Mouse (Mus musculus): ENCODE data around the gene Nudt22.
A peak's percentile ranks its signal among the peaks of the same experiment; 100 is the strongest.

Nudt22 gene

DNA sequence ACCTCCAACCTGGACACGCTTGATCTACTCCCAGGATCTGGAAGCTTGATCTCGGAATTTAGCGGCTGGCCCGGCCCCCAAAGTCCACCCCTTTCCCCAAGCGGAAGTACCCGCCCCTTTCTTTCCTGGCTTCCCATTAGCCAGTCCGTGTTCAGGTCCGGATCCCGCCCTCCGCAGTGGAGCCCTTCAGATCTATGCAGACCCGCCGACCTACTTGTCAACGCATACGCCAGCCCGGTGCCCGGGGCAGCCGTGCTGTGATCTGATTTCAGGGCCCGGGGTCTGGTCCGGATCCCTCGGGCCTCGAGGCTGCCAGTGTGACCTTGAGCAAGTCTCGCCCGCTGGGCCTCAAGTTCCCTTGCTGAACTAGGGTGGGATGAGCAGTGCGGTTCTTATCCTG is at the start of gene Nudt22, which contains the start of gene Trpt1:
Nudt22 (minus strand) TSS at position 112 of the 400 bp plus-strand sequence.
Trpt1 (plus strand) TSS at position 126 of the 400 bp plus-strand sequence.
- peak; percentile 69 to 79 for DNase-seq (ENCODE audit: low spot score in 2 of 2)

- no peak for DNase-seq (ENCODE audit: low spot score in 2 of 2)
Measured at GRCm38 (mm10) chr19:7044706-7045105, 48.8 kb upstream of the Nudt22 start.

DNA sequence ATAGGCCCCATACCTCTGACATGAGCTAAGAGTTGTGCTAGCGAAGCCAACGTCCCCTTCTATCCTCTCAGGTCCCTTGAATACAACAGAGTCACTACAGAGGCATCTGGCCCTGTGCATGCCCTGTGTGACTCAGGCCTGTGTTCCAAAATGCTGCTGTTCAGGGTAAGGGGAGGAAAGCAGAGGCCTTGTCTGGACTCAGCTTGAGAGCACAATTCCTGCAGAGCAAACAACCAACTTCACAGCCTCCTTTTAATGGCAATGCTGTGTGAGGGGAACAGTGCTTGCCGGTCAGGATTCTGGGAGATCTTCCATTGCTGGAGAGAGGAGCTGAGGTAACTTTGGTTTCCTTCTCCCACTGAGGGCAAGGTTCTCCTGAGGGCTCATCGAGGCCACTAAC is 48.4 kb upstream of the Nudt22 start:
- no peak for DNase-seq (ENCODE audit: low spot score in 2 of 2)

- DNase-seq (ENCODE audit: low spot score in 2 of 2), result no peak
Measured at GRCm38 (mm10) chr19:7041171-7041570, 45.3 kb upstream of the Nudt22 start.

- DNase-seq (ENCODE audit: low spot score in 2 of 2), result no peak
Measured at GRCm38 (mm10) chr19:7040637-7041130, 44.8 kb upstream of the Nudt22 start.

DNA sequence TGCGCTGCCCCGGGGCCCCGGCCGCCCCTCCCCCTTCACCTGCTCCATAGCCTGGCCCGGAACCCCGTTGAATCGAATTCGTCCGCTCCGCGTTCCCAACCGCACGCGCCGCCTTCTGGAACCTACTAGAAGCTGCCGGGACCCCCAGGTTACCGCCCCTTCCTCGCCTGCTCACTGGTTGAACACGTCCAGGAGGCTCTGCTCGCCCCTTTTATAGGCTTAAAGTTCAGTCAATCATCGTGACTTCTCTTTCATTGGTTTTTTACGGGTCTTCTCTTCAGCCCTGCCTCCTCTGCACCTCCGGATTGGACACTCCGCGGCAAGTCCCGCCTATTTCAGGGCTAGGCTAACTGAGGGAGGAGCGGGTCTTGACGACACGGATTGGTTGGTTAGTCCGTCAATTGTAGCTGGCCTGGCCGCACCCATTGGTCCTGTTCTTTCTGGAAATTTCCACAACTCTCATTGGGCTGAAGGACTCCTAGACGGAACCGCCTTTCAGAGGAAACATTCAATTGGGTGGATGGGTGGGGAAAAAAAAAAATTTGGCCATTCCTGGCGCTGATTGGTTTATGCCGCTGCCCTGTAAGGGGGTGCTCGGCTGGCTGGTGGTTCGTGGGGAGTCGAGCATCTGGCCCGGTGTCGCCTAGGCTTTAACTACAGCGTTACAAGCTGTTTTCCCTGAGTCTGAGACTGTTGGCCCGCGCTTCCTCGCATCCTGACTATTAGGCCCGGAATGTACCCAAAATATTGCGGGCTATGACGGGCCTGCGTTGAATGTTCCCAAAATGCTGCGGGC is 44.1 kb upstream of the Nudt22 start, which contains the start of gene Stip1:
Stip1 (minus strand) TSS at position 127 of the 796 bp plus-strand sequence.
- peak; percentile 99 to 100 for DNase-seq (ENCODE audit: low spot score in 2 of 2)

GRCm38 (mm10) chr19:7039088-7039720 is 43.3 kb upstream of the Nudt22 start:
- DNase-seq (ENCODE audit: low spot score in 2 of 2), result peak; percentile 56 to 61

DNA sequence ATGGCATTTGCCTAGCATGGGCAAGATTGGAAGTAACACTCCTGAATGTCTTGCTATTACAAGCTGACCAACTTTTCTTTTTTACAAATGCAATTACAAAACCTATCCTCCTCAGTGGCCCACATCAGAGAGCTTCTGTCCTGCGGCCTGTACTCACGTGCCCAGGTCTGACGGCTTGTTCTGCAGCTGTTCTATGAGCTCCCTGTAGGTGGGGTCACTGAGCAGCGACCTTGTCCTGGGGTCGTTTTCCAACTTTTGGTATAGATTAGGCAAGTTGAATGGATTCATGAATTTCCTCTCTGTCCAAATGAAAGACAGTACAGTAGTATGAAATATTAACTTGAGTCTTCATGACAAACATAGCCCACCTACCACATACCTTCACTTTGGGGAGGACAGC is 38.1 kb upstream of the Nudt22 start:
- DNase-seq (ENCODE audit: low spot score in 2 of 2), result no peak

GRCm38 (mm10) chr19:7029531-7029930 is 33.6 kb upstream of the Nudt22 start:
- DNase-seq (ENCODE audit: low spot score in 2 of 2), result peak in 1 of 2 experiments; percentile 59

GRCm38 (mm10) chr19:7020224-7020641 is 24.3 kb upstream of the Nudt22 start:
- DNase-seq (ENCODE audit: low spot score in 2 of 2), result no peak

DNA sequence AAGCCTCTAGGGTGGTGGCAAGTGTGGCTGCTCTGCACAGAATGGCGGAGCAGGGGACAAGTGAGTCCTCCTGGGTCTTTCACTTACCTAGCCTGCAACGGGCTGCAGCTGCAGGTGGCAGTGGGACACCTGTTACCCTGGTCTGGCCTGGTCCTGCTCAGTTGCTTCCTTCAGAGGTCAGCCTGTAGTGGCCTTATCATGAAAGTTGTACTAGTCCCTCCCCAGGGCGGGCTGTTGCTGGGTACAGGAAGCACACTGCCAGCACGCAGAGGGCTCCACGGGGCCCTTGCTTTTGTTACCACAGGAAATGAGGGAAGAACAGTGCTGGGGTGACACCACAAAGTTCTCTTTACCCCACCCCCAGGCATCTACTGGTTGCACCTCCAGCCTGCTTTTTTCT is 23.3 kb upstream of the Nudt22 start, which contains the start of gene Fermt3:
Fermt3 (minus strand) TSS at position 279 of the 400 bp plus-strand sequence.
- peak in 1 of 2 experiments; percentile 54 for DNase-seq (ENCODE audit: low spot score in 2 of 2)

- DNase-seq (ENCODE audit: low spot score in 2 of 2), result no peak
Measured at GRCm38 (mm10) chr19:7018546-7018945, 22.6 kb upstream of the Nudt22 start.

- no peak for DNase-seq (ENCODE audit: low spot score in 2 of 2)
Measured at GRCm38 (mm10) chr19:7017541-7018457, 21.9 kb upstream of the Nudt22 start.

DNA sequence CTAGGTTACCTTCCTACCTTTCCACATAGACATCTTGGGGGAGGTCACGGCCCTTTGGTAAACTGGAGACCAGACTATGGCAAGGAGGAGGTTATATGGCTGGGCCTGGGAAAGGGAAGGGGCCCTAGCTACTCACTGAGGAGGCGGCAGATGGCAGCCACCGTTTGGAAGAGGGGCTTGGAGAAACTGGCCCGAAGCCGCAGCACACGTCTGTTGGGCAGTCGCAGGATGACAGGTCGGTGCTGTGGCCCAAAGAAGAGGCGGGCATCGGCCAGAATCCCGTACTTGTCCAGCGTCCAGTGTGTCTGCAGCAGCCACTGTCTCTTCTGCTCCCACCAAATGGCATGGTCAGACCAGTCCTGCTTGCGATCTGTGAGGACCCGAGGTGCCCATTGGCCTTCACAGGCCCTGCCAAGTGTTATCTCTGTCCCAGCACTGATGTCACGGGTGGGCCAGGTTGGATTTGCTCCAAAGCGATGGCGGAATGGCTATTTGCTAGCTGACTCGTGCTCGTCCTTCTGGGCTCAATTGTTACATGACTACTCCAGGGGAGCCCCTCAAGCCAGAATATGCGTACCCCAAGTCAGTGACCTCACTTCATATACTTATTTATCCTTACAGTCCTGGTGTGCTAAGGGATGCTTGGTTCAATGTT is 18.7 kb upstream of the Nudt22 start:
- no peak for DNase-seq (ENCODE audit: low spot score in 2 of 2)

DNA sequence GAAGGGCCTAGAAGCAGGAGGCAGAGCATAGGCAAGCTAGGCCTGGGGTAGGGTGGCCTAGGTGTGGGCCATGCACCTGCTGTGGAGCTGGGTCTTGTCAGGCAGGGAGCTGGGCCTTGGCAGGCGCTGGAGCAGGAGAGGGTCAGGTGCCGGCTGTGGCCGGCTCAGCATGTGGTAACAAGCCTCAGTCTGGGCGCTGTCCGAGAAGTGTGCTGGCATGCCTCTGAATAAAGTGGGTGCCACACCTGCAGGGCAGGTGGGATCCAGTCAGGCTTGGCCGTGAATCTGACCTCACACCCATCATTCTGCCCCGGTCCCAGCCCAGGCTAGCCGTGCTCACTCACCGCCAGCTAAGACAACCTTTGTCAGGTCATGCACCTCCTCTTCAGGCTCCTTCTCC is 18.1 kb upstream of the Nudt22 start:
- DNase-seq (ENCODE audit: low spot score in 2 of 2), result no peak

GRCm38 (mm10) chr19:7012426-7012825 is 16.5 kb upstream of the Nudt22 start:
- no peak for DNase-seq (ENCODE audit: low spot score in 2 of 2)

DNA sequence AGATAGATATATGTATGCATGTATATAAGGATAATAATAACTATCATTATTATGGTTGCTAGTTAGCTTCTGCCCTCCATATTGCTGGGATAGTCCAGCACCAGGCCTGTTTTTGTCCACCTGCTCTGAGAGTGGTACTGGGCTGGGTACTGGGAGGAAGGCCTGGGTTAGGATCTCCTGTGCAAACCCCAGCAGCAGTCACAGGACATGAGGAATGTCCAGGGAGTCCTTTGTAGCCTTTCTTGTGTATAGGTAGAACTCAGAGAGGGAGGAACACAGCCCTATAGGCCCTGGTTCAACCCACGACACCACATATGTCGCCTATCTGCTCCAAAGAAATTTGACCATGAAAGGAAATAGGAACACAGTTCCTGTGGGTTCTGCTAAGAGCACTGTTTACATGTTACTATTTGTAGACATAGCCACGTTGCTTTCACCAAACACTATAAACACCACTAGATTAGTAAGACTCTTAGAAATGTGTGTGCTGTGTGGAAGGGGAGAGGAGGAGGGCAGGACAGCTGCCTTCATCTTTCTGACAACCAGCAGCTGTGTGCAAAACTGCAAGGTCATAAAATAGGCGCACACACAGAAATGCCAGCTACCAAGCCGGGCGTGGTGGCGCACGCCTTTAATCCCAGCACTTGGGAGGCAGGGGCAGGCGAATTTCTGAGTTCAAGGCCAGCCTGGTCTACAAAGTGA is 11.1 kb upstream of the Nudt22 start:
- DNase-seq (ENCODE audit: low spot score in 2 of 2), result no peak

- DNase-seq (ENCODE audit: low spot score in 2 of 2), result no peak
Measured at GRCm38 (mm10) chr19:6999360-7000063, 3.6 kb upstream of the Nudt22 start.

GRCm38 (mm10) chr19:6997721-6998290 is 1.9 kb upstream of the Nudt22 start:
- no peak for DNase-seq (ENCODE audit: low spot score in 2 of 2)

Measured in frontal cortex, postnatal 10 days (tissue).